Mouse (Mus musculus) liver, embryonic 13.5 days (tissue): ENCODE results near the gene Irx3. TPM values are rescaled to one million over a fixed set of nuclear protein-coding genes. Genes with fewer than 3 reads are reported as not detected.
A peak's percentile ranks its signal among the peaks of the same experiment; 100 is the strongest.

Source experiments
- ATAC-seq: fragments of 200-750 bp; cut with Nextera tagmentation; 2 replicates; pipeline ENCODE4 v1.8.0; 2017; ENCODE audit warnings: low read depth, mild to moderate bottlenecking, moderate number of reproducible peaks, moderate library complexity
- DNase-seq: peaks from one replicate; pipeline ENCODE4 v3.0.0; 2022
- H3K27ac ChIP-seq: fragments of 300-500 bp; sonication (generic); 2 replicates; pipeline ENCODE4 v1.5.1; 2015; ENCODE audit warnings: moderate library complexity, mild to moderate bottlenecking, inconsistent platforms
- H3K27me3 ChIP-seq: fragments of 300-500 bp; sonication (generic); 2 replicates; pipeline ENCODE4 v1.6.1; 2015; ENCODE audit warnings: mild to moderate bottlenecking, inconsistent platforms
- H3K36me3 ChIP-seq: fragments of 300-500 bp; sonication (generic); 2 replicates; pipeline ENCODE4 v1.6.1; 2015; ENCODE audit warnings: mild to moderate bottlenecking, inconsistent platforms
- H3K4me1 ChIP-seq: fragments of 300-500 bp; sonication (generic); replicated peaks from 2 replicates; pipeline ENCODE4 v1.6.1; 2015; ENCODE audit warnings: inconsistent platforms
- H3K4me2 ChIP-seq: fragments of 300-500 bp; sonication (generic); 2 replicates; pipeline ENCODE4 v1.6.1; 2015; ENCODE audit warnings: inconsistent platforms, mild to moderate bottlenecking, moderate library complexity
- H3K4me3 ChIP-seq: fragments of 300-500 bp; sonication (generic); replicated peaks from 2 replicates; pipeline ENCODE4 v1.5.1; 2015; ENCODE audit warnings: mild to moderate bottlenecking, inconsistent platforms
- H3K9ac ChIP-seq: fragments of 300-500 bp; sonication (generic); 2 replicates; pipeline ENCODE4 v1.6.1; 2015; ENCODE audit warnings: mild to moderate bottlenecking, inconsistent platforms
- H3K9me3 ChIP-seq: fragments of 300-500 bp; sonication (generic); replicated peaks from 2 replicates; pipeline ENCODE4 v1.6.1; 2016; ENCODE audit warnings: inconsistent platforms
- WGBS: fragments of 180-500 bp; shearing (Covaris S2); methylation state at CpG from one replicate; pipeline ENCODE4 v1.1.7; 2015; ENCODE audit not compliant: insufficient replicate concordance; 5-methylcytosine and 5-hydroxymethylcytosine counted together
- polyA plus RNA-seq: library from polyadenylated mRNA; unstranded; fragments of >200 nt; fragmentation: Nextera tagmentation; extraction: Ambion mirVana; gene quantifications from 2 replicates; pipeline ENCODE4 v1.2.1, GENCODE M21; 2015

The Irx3 gene
- polyA plus RNA-seq, 1 experiment from 2014 or later, result 0.06 TPM

DNA sequence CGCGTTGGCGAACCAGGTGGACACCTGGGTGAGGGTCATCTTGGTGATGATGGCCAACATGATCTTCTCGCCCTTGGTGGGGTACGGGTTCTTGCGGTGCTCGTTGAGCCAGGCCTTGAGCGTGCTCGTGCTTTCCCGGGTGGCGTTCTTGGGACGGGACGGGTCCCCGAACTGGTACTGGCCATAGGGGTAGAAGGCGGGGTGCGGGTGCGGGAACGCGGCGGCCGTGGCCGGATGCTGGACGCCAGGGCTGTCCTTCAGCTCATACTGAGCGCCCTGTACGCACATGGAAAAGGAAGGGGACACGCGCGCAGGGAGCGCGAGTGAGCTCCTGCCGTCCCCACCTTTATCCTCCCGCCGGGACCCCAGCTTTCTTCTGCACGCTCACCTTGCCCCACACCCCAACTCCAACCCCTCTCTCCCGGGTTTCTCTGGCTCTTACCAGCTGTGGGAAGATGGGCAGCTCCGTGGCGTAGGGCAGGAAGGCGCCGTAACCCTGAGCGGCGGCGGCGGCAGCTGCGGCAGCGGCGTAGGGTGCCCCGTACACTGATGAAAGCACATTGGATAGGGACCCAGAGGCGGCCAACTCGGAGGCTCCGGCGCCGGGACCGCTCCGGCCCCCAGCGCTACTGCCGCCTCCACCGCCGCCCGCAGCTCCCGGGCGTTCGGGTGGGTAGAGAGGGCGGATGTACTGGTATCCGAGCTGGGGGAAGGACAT lies 1.2 kb downstream of the Irx3 start:
- H3K4me3 ChIP-seq, result peak overlapping the region; percentile 51
- H3K4me2 ChIP-seq, result peak overlapping the region; percentile 68
- peaks cover 100% of the 10 kb centered on the region for H3K27me3 ChIP-seq
- H3K27ac ChIP-seq, result no peak overlapping the region
- DNase-seq (no peak), ATAC-seq (no peak)
- peaks cover 39% of the 10 kb centered on the region for H3K4me1 ChIP-seq
- no peak overlapping the region for H3K9ac ChIP-seq
- 2% methylated on average over 63 of the region's 64 CpGs for WGBS
- H3K36me3 ChIP-seq, result no peaks in the 10 kb centered on the region
- H3K9me3 ChIP-seq, result no peaks in the 10 kb centered on the region

DNA sequence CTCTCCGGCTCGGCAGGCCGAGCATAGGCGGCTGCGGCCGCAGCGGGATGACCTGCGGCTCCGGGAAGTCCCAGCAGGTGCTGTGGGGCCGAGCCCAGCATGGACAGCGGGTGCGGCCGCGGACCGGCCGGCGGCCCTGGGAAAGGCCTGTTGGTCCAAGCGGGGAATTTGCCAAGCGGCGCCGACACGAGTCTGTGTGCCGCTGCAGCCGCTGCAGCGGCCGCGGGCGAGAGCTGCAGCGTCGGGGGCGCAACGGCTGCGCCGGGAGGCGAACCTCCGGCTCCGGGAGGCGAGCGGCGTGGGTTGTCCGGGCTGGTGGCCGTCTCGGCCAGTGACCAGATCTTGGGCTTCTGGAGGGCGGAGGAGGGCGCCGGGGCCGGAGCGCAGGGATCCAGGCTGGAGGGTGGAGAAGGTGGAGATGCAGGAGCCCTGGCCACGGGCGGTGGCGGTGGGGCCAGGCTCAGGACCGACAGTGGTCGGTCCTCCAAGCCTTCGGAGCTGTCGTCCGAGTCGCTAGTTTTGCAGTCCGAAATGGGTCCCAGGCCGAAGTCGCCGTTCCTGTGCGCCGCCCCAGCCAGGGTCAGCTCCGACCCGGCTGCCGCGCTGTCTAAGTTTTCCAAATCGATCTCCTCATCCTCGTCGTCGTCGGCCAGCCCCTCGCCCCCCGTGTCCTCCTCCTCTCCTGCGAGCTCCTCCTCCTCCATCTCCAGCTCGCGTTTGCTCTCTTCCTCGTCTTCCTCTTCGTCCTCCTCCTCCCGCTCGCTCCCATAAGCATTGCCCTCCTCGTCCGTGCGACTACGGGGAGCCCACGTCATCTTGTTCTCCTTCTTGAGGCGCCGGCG lies 2.0 kb downstream of the Irx3 start:
- 2% methylated on average over 87 of the region's 89 CpGs for WGBS
- H3K4me1 ChIP-seq, result peaks cover 37% of the 10 kb centered on the region
- H3K9me3 ChIP-seq, result no peaks in the 10 kb centered on the region
- H3K27me3 ChIP-seq, result peaks cover 97% of the 10 kb centered on the region
- no peak overlapping the region for H3K27ac ChIP-seq
- DNase-seq (no peak), ATAC-seq (no peak)
- no peaks in the 10 kb centered on the region for H3K36me3 ChIP-seq
- peak overlapping the region; percentile 68 for H3K4me2 ChIP-seq
- H3K4me3 ChIP-seq, result peak overlapping the region; percentile 51
- H3K9ac ChIP-seq, result no peak overlapping the region

DNA sequence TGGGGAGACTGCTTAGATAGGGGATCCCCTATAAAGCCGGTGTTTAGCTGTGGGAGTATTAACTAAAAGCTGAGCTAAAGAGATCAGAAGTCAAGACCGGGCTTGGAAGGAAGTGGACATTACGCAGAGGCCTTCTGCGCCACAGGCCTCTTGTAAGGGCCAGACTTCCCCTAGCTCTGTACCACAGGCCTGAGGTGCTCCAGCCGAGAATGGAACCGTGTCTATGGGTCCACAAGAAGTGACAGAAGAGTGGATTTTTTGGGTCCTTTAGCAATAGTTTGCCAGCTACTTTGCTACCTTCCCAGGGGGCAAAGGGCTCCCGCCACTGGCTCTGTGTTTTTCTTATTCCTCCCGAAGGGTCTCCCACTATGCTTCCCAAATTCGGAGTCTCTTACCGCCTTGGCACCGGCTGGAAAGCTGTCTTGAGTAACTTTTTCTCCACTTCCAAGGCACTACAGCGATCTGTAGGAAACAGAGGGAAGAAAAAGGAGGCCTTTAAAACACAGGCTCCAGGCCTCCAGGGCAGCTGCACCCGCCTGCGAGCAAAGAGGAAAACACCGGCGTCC lies 2.8 kb downstream of the Irx3 start:
- WGBS, result 22% methylated on average over 16 of the region's 16 CpGs

GRCm38 (mm10) chr8:91797626-91798271 lies 4.1 kb downstream of the Irx3 start:
- H3K27me3 ChIP-seq, result peaks cover 76% of the 10 kb centered on the region
- peaks cover 36% of the 10 kb centered on the region for H3K4me1 ChIP-seq
- no peaks in the 10 kb centered on the region for H3K9me3 ChIP-seq
- no peak overlapping the region for H3K9ac ChIP-seq
- no peaks in the 10 kb centered on the region for H3K36me3 ChIP-seq
- 2% methylated on average over 35 of the region's 35 CpGs for WGBS
- H3K4me2 ChIP-seq, result peak overlapping the region; percentile 56
- ATAC-seq, result no peak; the same call in 1 of the 2 replicates
- no peak overlapping the region for H3K27ac ChIP-seq
- peak overlapping the region; percentile 29 for H3K4me3 ChIP-seq
- no peak for DNase-seq

More for the DNA sequence above, 2.8 kb downstream of the Irx3 start:
- Histone ChIP-seq H3K27ac (no peak overlapping the region), H3K9ac (no peak overlapping the region), H3K4me3 (0 out of 2 replicates have a peak overlapping the region, but pooled peaks have one; percentile 51), H3K4me1 (peaks cover 37% of the 10 kb centered on the region), H3K27me3 (peaks cover 89% of the 10 kb centered on the region), H3K4me2 (no peak overlapping the region), H3K36me3 (no peaks in the 10 kb centered on the region), H3K9me3 (no peaks in the 10 kb centered on the region)
- ATAC-seq (no peak), DNase-seq (no peak)

- H3K27ac ChIP-seq, result no peak overlapping the region
- no peaks in the 10 kb centered on the region for H3K9me3 ChIP-seq
Measured at GRCm38 (mm10) chr8:91793846-91794245, 8.0 kb downstream of the Irx3 start.

GRCm38 (mm10) chr8:91787194-91787895 lies 14.5 kb downstream of the Irx3 start:
- Histone ChIP-seq H3K4me1 (no peaks in the 10 kb centered on the region), H3K4me2 (no peak overlapping the region), H3K27me3 (no peaks in the 10 kb centered on the region), H3K9me3 (no peaks in the 10 kb centered on the region), H3K4me3 (no peak overlapping the region), H3K36me3 (no peaks in the 10 kb centered on the region), H3K27ac (no peak overlapping the region), H3K9ac (no peak overlapping the region)
- no peak for DNase-seq
- 68% methylated on average over 9 of the region's 9 CpGs for WGBS
- no peak for ATAC-seq

More at GRCm38 (mm10) chr8:91793846-91794245, 8.0 kb downstream of the Irx3 start:
- ATAC-seq (no peak), DNase-seq (no peak)
- Histone ChIP-seq H3K4me1 (peaks cover 6% of the 10 kb centered on the region), H3K27me3 (peaks cover 37% of the 10 kb centered on the region), H3K36me3 (no peaks in the 10 kb centered on the region), H3K9ac (no peak overlapping the region), H3K4me3 (no peak overlapping the region), H3K4me2 (no peak overlapping the region)
- WGBS, result 65% methylated on average over 6 of the region's 6 CpGs

GRCm38 (mm10) chr8:91782940-91783339 lies 18.9 kb downstream of the Irx3 start:
- no peak overlapping the region for H3K9ac ChIP-seq
- H3K27me3 ChIP-seq, result no peaks in the 10 kb centered on the region
- H3K4me3 ChIP-seq, result no peak overlapping the region
- H3K27ac ChIP-seq, result no peak overlapping the region
- no peaks in the 10 kb centered on the region for H3K9me3 ChIP-seq
- DNase-seq (no peak), ATAC-seq (no peak)
- H3K4me2 ChIP-seq, result no peak overlapping the region
- WGBS, result 56% methylated on average over 5 of the region's 5 CpGs
- H3K4me1 ChIP-seq, result no peaks in the 10 kb centered on the region
- H3K36me3 ChIP-seq, result no peaks in the 10 kb centered on the region

DNA sequence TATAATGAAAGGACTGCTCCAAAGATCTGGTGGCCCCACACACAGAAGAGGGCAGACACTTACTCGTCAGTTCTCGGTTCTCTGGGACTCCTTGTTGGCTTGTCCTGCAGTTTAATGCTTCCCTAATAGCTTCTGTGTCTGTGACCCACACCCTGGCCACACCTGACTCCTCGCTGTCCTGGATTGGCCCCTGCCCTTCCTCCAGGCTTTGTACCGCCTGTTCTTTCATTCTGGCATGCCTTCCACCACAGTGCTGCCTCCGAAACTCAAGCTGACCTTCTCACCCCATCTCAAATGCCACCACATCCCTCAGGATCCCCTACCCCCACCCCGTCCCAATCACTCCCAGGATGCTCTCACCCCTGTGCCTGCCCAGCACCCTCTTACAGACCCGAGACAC lies 19.7 kb downstream of the Irx3 start:
- no peaks in the 10 kb centered on the region for H3K4me1 ChIP-seq
- H3K4me3 ChIP-seq, result no peak overlapping the region
- no peak for DNase-seq
- no peaks in the 10 kb centered on the region for H3K27me3 ChIP-seq
- H3K27ac ChIP-seq, result no peak overlapping the region
- WGBS, result 52% methylated on average over 7 of the region's 7 CpGs
- no peak for ATAC-seq
- H3K9ac ChIP-seq, result no peak overlapping the region
- no peaks in the 10 kb centered on the region for H3K9me3 ChIP-seq
- H3K4me2 ChIP-seq, result no peak overlapping the region
- no peaks in the 10 kb centered on the region for H3K36me3 ChIP-seq

- Histone ChIP-seq H3K27ac (no peak overlapping the region), H3K9me3 (no peaks in the 10 kb centered on the region), H3K4me2 (no peak overlapping the region), H3K4me3 (no peak overlapping the region), H3K4me1 (no peaks in the 10 kb centered on the region), H3K9ac (no peak overlapping the region), H3K27me3 (no peaks in the 10 kb centered on the region), H3K36me3 (no peaks in the 10 kb centered on the region)
- WGBS, result 37% methylated on average over 3 of the region's 3 CpGs
- no peak for DNase-seq
- ATAC-seq, result no peak
Measured at GRCm38 (mm10) chr8:91780648-91781047, 21.2 kb downstream of the Irx3 start.

DNA sequence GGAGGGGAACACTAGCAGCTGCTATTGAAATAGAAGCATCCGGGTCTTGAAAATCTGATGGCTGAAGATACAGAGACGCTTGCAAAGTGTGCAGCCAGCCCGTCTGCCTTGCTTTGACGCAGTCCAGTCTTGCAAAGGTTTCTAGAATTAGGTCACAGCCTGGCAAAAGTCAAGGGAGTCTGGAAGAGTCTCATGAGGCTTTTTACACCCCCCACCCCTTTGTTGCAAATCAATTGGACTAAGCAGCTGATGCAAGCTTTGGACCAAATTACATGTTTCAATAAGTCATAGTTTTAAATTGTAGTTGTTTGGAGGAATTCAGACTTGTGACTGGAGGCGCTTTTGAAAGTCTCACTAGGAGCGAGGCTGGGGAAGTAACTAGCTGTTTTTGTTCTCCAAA lies 33.0 kb downstream of the Irx3 start:
- DNase-seq, result no peak
- WGBS, result 60% methylated on average over 6 of the region's 6 CpGs
- no peak overlapping the region for H3K27ac ChIP-seq
- no peaks in the 10 kb centered on the region for H3K9me3 ChIP-seq
- H3K36me3 ChIP-seq, result no peaks in the 10 kb centered on the region
- no peak for ATAC-seq
- no peak overlapping the region for H3K4me3 ChIP-seq
- no peak overlapping the region for H3K9ac ChIP-seq
- peaks cover 10% of the 10 kb centered on the region for H3K4me1 ChIP-seq
- H3K27me3 ChIP-seq, result no peaks in the 10 kb centered on the region; the same call in 1 of the 2 replicates
- H3K4me2 ChIP-seq, result no peak overlapping the region
